In genomic region chr12:99336349-99337170, GRCm38 (mm10) we compare ENCODE assay signal across 8 mouse cellular contexts.
DNase-seq lines count a peak whose midpoint lies in the region; ATAC-seq and TF ChIP-seq lines count a peak whose summit lies in the region.

No protein-coding gene starts in this region.

- WGBS in hindbrain, embryonic 13.5 days: 25% methylated on average over 12 of the region's 12 CpGs
- WGBS in lung, embryonic 14.5 days: 31% methylated on average over 12 of the region's 12 CpGs

- no peaks in the 10 kb centered on the region; the same call in 1 of the 2 replicates for H3K36me3 ChIP-seq in hindbrain, embryonic 13.5 days
- H3K36me3 ChIP-seq in lung, embryonic 14.5 days (ENCODE audit: insufficient read depth): no peaks in the 10 kb centered on the region; the same call in 1 of the 2 replicates

- H3K9ac ChIP-seq in hindbrain, embryonic 13.5 days: no peak overlapping the region
- no peak overlapping the region for H3K9ac ChIP-seq in lung, embryonic 14.5 days

- H3K9me3 ChIP-seq in hindbrain, embryonic 13.5 days: no peaks in the 10 kb centered on the region
- no peaks in the 10 kb centered on the region for H3K9me3 ChIP-seq in lung, embryonic 14.5 days (ENCODE audit: low read depth, low read length)

- H3K4me2 ChIP-seq in hindbrain, embryonic 13.5 days: 0 out of 2 replicates have a peak overlapping the region, but pooled peaks have one; percentile 9
- H3K4me2 ChIP-seq in lung, embryonic 14.5 days: no peak overlapping the region

- no peak overlapping the region for H3K4me3 ChIP-seq in hindbrain, embryonic 13.5 days
- no peak overlapping the region for H3K4me3 ChIP-seq in lung, embryonic 14.5 days (ENCODE audit: low read depth, low read length)

- ATAC-seq in hindbrain, embryonic 13.5 days (ENCODE audit: low FRiP score): no peak
- peak; percentile 73 for ATAC-seq in lung, embryonic 14.5 days (ENCODE audit: insufficient read depth)
- no peak for ATAC-seq in inflammation-experienced regulatory T-cells, adult 6 months

- DNase-seq in left cerebral cortex, postnatal 4 days: peak; percentile 86
- DNase-seq in left cerebral cortex, adult 8-10 months (ENCODE audit: low spot score in 2 of 2): no peak
- peak; percentile 96 for DNase-seq in cerebellum, adult 9-11 months
- DNase-seq in gastrocnemius, adult 8-10 months (ENCODE audit: low spot score in 2 of 2): peak; percentile 72 to 79
- DNase-seq in lung, embryonic 14.5 days: peak; percentile 59
- DNase-seq in right cerebral cortex, postnatal 36 days (ENCODE audit: low spot score in 2 of 2): peak; percentile 20 to 32

- H3K4me1 ChIP-seq in hindbrain, embryonic 13.5 days (replicated peaks): peaks cover 90% of the 10 kb centered on the region
- H3K4me1 ChIP-seq in lung, embryonic 14.5 days (ENCODE audit: insufficient read depth): 0 out of 2 replicates have a peak, but pooled peaks cover 6% of the 10 kb centered on the region

- no peak for TF ChIP-seq CTCF in lung, embryonic 14.5 days (IDR thresholded peaks at IDR 0.05; ENCODE audit: low read depth)

- H3K27ac ChIP-seq in hindbrain, embryonic 13.5 days: peak overlapping the region; percentile 66
- peak overlapping the region; percentile 1; the same call in 1 of the 2 replicates for H3K27ac ChIP-seq in lung, embryonic 14.5 days (ENCODE audit: low read depth)

- H3K27me3 ChIP-seq in hindbrain, embryonic 13.5 days: no peaks in the 10 kb centered on the region
- no peaks in the 10 kb centered on the region for H3K27me3 ChIP-seq in lung, embryonic 14.5 days (ENCODE audit: insufficient read depth, low read length)

- intact Hi-C loops in left cerebral cortex, postnatal 4 days (cut with DNase I): no loop called here

Comparison
In these comparisons a context has a peak if more than half of its experiments do, and no peak if none do; other contexts are left out.
1. DNase-seq: peak in left cerebral cortex, postnatal 4 days (single experiment), cerebellum, adult 9-11 months (single experiment), gastrocnemius, adult 8-10 months (2 of 2), lung, embryonic 14.5 days (single experiment) and right cerebral cortex, postnatal 36 days (2 of 2); none in left cerebral cortex, adult 8-10 months (0 of 2).